Comparison of ENCODE assay signal across 8 mouse cellular contexts in the genomic region with DNA sequence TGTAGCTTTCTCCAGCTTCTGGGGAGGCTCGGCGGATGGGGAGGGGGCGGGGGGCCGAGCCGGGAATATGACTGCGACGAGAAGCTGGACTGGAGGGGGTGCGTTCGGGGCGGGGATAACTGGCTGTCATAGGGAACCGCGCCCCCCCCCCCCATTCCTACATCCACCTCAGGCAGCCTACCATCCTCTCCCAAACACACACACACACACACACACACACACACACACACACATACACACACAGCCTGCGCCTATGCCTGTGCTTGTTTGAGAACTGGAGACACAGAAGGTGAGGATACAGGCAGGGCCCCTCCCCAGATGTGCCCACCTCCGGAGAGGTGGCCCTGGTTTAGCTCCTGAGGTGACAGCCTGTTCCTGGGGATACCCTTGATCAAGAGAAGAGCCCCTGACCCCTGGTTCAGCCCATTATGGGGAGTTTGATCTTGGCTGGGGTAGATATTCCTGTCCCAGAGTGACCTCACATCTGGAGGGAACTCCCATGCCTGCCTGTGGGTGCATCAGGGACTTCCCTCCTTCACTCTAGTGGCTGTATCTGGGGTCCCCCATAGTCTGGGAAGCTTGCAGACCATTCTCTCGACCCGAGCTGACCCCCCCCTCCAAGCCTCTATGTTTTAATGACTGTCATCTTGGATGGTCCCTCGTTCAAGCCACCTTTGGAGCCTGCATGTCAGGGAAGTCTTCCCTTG. TPM values are rescaled to one million over a fixed set of nuclear protein-coding genes. Genes with fewer than 3 reads are reported as not detected.
DNase-seq lines count a peak whose midpoint lies in the region; ATAC-seq and TF ChIP-seq lines count a peak whose summit lies in the region.

No protein-coding gene starts in this region.

- H3K4me1 ChIP-seq in ES-Bruce4 (ENCODE audit: control insufficient read depth, insufficient read depth, low read length) = no peaks in the 10 kb centered on the region
- H3K4me1 ChIP-seq in forebrain, embryonic 14.5 days (ENCODE audit: control insufficient read depth, insufficient read depth, low read length) = peaks cover 13% of the 10 kb centered on the region; the same call in 1 of the 2 replicates
- peaks cover 2% of the 10 kb centered on the region for H3K4me1 ChIP-seq in liver, embryonic 16.5 days (ENCODE audit: control insufficient read depth, low read depth, low read length)

- H3K9me3 ChIP-seq in ES-Bruce4 (replicated peaks; ENCODE audit: control insufficient read depth, insufficient read depth, low read length, poor library complexity, severe bottlenecking) = no peaks in the 10 kb centered on the region
- no peaks in the 10 kb centered on the region for H3K9me3 ChIP-seq in forebrain, embryonic 14.5 days (replicated peaks; ENCODE audit: control insufficient read depth, low read length)
- H3K9me3 ChIP-seq in liver, embryonic 16.5 days (replicated peaks; ENCODE audit: control insufficient read depth, low read length) = no peaks in the 10 kb centered on the region; the same call in 1 of the 2 replicates

- ATAC-seq in forebrain, embryonic 14.5 days = peak; percentile 38
- ATAC-seq in liver, embryonic 16.5 days (ENCODE audit: low read depth) = no peak

- TF ChIP-seq EP300 in ES-Bruce4 (IDR thresholded peaks at IDR 0.05; ENCODE audit: insufficient read depth, low read depth, low read length) = no peak

- TF ChIP-seq CTCF in gastrocnemius, adult 2 months (IDR thresholded peaks at IDR 0.05) = no peak
- no peak for TF ChIP-seq CTCF in ES-Bruce4 (IDR thresholded peaks at IDR 0.05; ENCODE audit: low read depth, low read length)

- no peak for DNase-seq in gastrocnemius, adult 2 months
- no peak for DNase-seq in gastrocnemius, postnatal 14 days
- peak; percentile 44 for DNase-seq in forebrain, embryonic 14.5 days (ENCODE audit: low spot score)
- DNase-seq in left cerebral cortex, adult 9 months (ENCODE audit: low spot score in 2 of 2) = no peak
- no peak for DNase-seq in urinary bladder, postnatal 14 days (ENCODE audit: low spot score)
- no peak for DNase-seq in thymus, postnatal 4 days

- WGBS in forebrain, embryonic 14.5 days = 18% methylated on average over 7 of the region's 17 CpGs
- 11% methylated on average over 7 of the region's 17 CpGs for WGBS in liver, embryonic 16.5 days (ENCODE audit: insufficient replicate concordance)

- no peak overlapping the region for H3K27ac ChIP-seq in gastrocnemius, adult 2 months
- no peak overlapping the region for H3K27ac ChIP-seq in ES-Bruce4 (ENCODE audit: insufficient read depth, low read length)
- H3K27ac ChIP-seq in forebrain, embryonic 14.5 days (ENCODE audit: low read depth, low read length) = peak overlapping the region; percentile 86
- H3K27ac ChIP-seq in liver, embryonic 16.5 days (ENCODE audit: low read length) = no peak overlapping the region

- H3K4me3 ChIP-seq in gastrocnemius, adult 2 months = peak overlapping the region; percentile 76
- H3K4me3 ChIP-seq in ES-Bruce4 (ENCODE audit: low read depth, low read length) = peak overlapping the region; percentile 46
- peak overlapping the region; percentile 77 for H3K4me3 ChIP-seq in forebrain, embryonic 14.5 days (ENCODE audit: low read depth, low read length)
- peak overlapping the region; percentile 50 for H3K4me3 ChIP-seq in liver, embryonic 16.5 days (ENCODE audit: low read depth, low read length)

- no peaks in the 10 kb centered on the region for H3K36me3 ChIP-seq in ES-Bruce4 (ENCODE audit: control insufficient read depth, insufficient read depth, low read length, poor library complexity, severe bottlenecking)
- no peaks in the 10 kb centered on the region; the same call in 1 of the 2 replicates for H3K36me3 ChIP-seq in forebrain, embryonic 14.5 days (ENCODE audit: control insufficient read depth, insufficient read depth, low read length)
- no peaks in the 10 kb centered on the region for H3K36me3 ChIP-seq in liver, embryonic 16.5 days (ENCODE audit: control insufficient read depth, insufficient read depth)

- 0 out of 2 replicates have a peak, but pooled peaks cover 2% of the 10 kb centered on the region for H3K27me3 ChIP-seq in ES-Bruce4 (ENCODE audit: control insufficient read depth, insufficient read depth, low read length, poor library complexity, severe bottlenecking)
- no peaks in the 10 kb centered on the region; the same call in 1 of the 2 replicates for H3K27me3 ChIP-seq in forebrain, embryonic 14.5 days (replicated peaks; ENCODE audit: control insufficient read depth, insufficient read depth, low read length)
- peaks cover 81% of the 10 kb centered on the region for H3K27me3 ChIP-seq in liver, embryonic 16.5 days (ENCODE audit: control insufficient read depth, insufficient read depth, low read depth, low read length)

- TF ChIP-seq POLR2A in ES-Bruce4 (IDR thresholded peaks at IDR 0.05; ENCODE audit: insufficient read depth, low read length) = no peak

- H3K4me2 ChIP-seq in forebrain, embryonic 14.5 days (ENCODE audit: low read length) = peak overlapping the region; percentile 80
- H3K4me2 ChIP-seq in liver, embryonic 16.5 days (ENCODE audit: low read depth, low read length) = peak overlapping the region; percentile 66

- intact Hi-C loops in gastrocnemius, adult 2 months (cut with DNase I) = no loop called here
- intact Hi-C loops in gastrocnemius, postnatal 14 days (cut with DNase I; ENCODE audit: low total_unique reads) = no loop called here

- H3K9ac ChIP-seq in ES-Bruce4 (ENCODE audit: low read depth, poor library complexity, severe bottlenecking) = peak overlapping the region; percentile 83
- peak overlapping the region; percentile 88 for H3K9ac ChIP-seq in forebrain, embryonic 14.5 days (ENCODE audit: low read length)
- H3K9ac ChIP-seq in liver, embryonic 16.5 days (ENCODE audit: low read depth, low read length) = no peak overlapping the region

RNA-seq across cellular contexts. Expression of gene Asic1, which starts 0.9 kb away (rescaled TPM):
- under 1 TPM in 1 of 2 experiments, not detected in 1; 0.31 TPM for total RNA-seq in gastrocnemius, adult 2 months (2021)
- 1 to 10 TPM in 1 of 2 experiments, under 1 TPM in 1; 0.69 to 1.0 TPM for total RNA-seq in gastrocnemius, postnatal 14 days (2021)
- 3.9 and 4.1 TPM in 2 replicates for polyA plus RNA-seq in ES-Bruce4 (2011; ENCODE audit: insufficient read depth, insufficient read length, low read depth, missing spikeins)
- 15.6 and 18.9 TPM in 2 replicates for polyA plus RNA-seq in forebrain, embryonic 14.5 days (2014; fragmentation: Nextera tagmentation; extraction: Ambion mirVana)
- polyA plus RNA-seq in liver, embryonic 16.5 days (2015; fragmentation: Nextera tagmentation; extraction: Ambion mirVana) = 0.14 and 0.30 TPM in 2 replicates

RNA-seq across cellular contexts. Expression of gene Racgap1, which starts 19.7 kb away (rescaled TPM):
- total RNA-seq in gastrocnemius, adult 2 months (2021) = under 1 TPM; 0.89 to 0.94 TPM
- total RNA-seq in gastrocnemius, postnatal 14 days (2021) = 1 to 10 TPM; 7.5 to 8.7 TPM
- 122 and 134 TPM in 2 replicates for polyA plus RNA-seq in ES-Bruce4 (2011; ENCODE audit: insufficient read depth, insufficient read length, low read depth, missing spikeins)
- 74.2 and 78.9 TPM in 2 replicates for polyA plus RNA-seq in forebrain, embryonic 14.5 days (2014; fragmentation: Nextera tagmentation; extraction: Ambion mirVana)
- polyA plus RNA-seq in liver, embryonic 16.5 days (2015; fragmentation: Nextera tagmentation; extraction: Ambion mirVana) = 63.1 and 68.1 TPM in 2 replicates

RNA-seq across cellular contexts. Expression of gene Smarcd1, which starts 30.8 kb away (rescaled TPM):
- total RNA-seq in gastrocnemius, adult 2 months (2021) = 1 to 10 TPM; 6.9 to 7.2 TPM
- 10 to 100 TPM in 1 of 2 experiments, 1 to 10 TPM in 1; 9.4 to 11.5 TPM for total RNA-seq in gastrocnemius, postnatal 14 days (2021)
- 92.3 and 100 TPM in 2 replicates for polyA plus RNA-seq in ES-Bruce4 (2011; ENCODE audit: insufficient read depth, insufficient read length, low read depth, missing spikeins)
- polyA plus RNA-seq in forebrain, embryonic 14.5 days (2014; fragmentation: Nextera tagmentation; extraction: Ambion mirVana) = 90.7 and 98.1 TPM in 2 replicates
- 4.0 and 4.5 TPM in 2 replicates for polyA plus RNA-seq in liver, embryonic 16.5 days (2015; fragmentation: Nextera tagmentation; extraction: Ambion mirVana)

RNA-seq across cellular contexts. Expression of gene Gm17349, which starts 34.2 kb away (rescaled TPM):
- 1 to 10 TPM in 1 of 2 experiments, not detected in 1; 1.0 TPM for total RNA-seq in gastrocnemius, adult 2 months (2021)
- total RNA-seq in gastrocnemius, postnatal 14 days (2021) = 1 to 10 TPM; 1.7 to 1.9 TPM
- not detected in 2 replicates for polyA plus RNA-seq in ES-Bruce4 (2011; ENCODE audit: insufficient read depth, insufficient read length, low read depth, missing spikeins)
- not detected in 2 replicates for polyA plus RNA-seq in forebrain, embryonic 14.5 days (2014; fragmentation: Nextera tagmentation; extraction: Ambion mirVana)
- polyA plus RNA-seq in liver, embryonic 16.5 days (2015; fragmentation: Nextera tagmentation; extraction: Ambion mirVana) = not detected in 2 replicates

RNA-seq across cellular contexts. Expression of gene Gpd1, which starts 46.2 kb away (rescaled TPM):
- 100 to 1,000 TPM; 381 to 575 TPM for total RNA-seq in gastrocnemius, adult 2 months (2021)
- 100 to 1,000 TPM; 487 to 557 TPM for total RNA-seq in gastrocnemius, postnatal 14 days (2021)
- 0.28 and 1.9 TPM in 2 replicates for polyA plus RNA-seq in ES-Bruce4 (2011; ENCODE audit: insufficient read depth, insufficient read length, low read depth, missing spikeins)
- polyA plus RNA-seq in forebrain, embryonic 14.5 days (2014; fragmentation: Nextera tagmentation; extraction: Ambion mirVana) = 0.77 and 1.2 TPM in 2 replicates
- polyA plus RNA-seq in liver, embryonic 16.5 days (2015; fragmentation: Nextera tagmentation; extraction: Ambion mirVana) = 36.3 and 42.2 TPM in 2 replicates

Comparison
In these comparisons a context has a peak if more than half of its experiments do, and no peak if none do; other contexts are left out.
1. RNA of gene Smarcd1, which starts 30.8 kb away (polyA plus RNA-seq): 92.3 to 100 TPM in ES-Bruce4 and 90.7 to 98.1 TPM in forebrain, embryonic 14.5 days; 4.0 to 4.5 TPM in liver, embryonic 16.5 days; every median in the first group is over 10 times any median in the second.
2. Peak in every context shown above with its lines, with median percentiles within 50 percentile points of each other: H3K4me3 ChIP-seq.